Mouse (Mus musculus): ENCODE measurements at regions not wholly inside any gene's neighbourhood (a gene's known extent, or its start where the extent isn't known, plus 50 kb on each side); places are given as distances from the start of the nearest gene placed in this dataset.

DNA sequence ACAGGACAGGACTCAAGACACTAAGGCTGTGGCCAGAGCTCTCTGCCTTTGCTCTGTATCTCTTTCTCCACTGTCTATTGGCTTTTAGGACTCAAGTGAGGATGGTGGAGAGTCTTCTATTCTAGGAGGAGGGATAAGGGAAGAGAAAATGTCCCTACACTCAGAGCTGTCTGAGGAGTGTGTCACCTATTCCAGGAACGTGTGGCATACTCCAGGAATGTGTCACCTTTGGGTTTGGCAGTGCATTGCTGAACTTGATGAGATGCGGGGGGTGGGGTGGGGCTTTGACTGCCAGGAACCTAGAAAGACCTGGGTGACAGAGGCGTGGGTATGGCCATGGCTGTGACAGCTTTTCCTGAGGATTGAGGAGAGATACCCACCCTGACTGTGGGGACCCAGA is 237.1 kb upstream of the Dio3 start:
- no peaks in the 10 kb centered on the region for H3K4me1 ChIP-seq (ENCODE audit: control insufficient read depth, insufficient read depth, low read length)
- H3K9me3 ChIP-seq (ENCODE audit: control insufficient read depth, low read length): no peaks in the 10 kb centered on the region
- no peak overlapping the region for H3K9ac ChIP-seq (ENCODE audit: low read depth, low read length)
- H3K36me3 ChIP-seq (ENCODE audit: control insufficient read depth, insufficient read depth, low read length): no peaks in the 10 kb centered on the region
- DNase-seq (ENCODE audit: low spot score) (no peak), ATAC-seq (ENCODE audit: low read depth) (no peak)
- H3K4me3 ChIP-seq (ENCODE audit: low read depth, low read length): no peak overlapping the region
- no peak overlapping the region for H3K27ac ChIP-seq (replicated peaks; ENCODE audit: low read depth, low read length)
- no peak overlapping the region for H3K4me2 ChIP-seq (ENCODE audit: low read depth, low read length)
- 66% methylated on average over 3 of the region's 3 CpGs for WGBS
- no peaks in the 10 kb centered on the region for H3K27me3 ChIP-seq (replicated peaks; ENCODE audit: control insufficient read depth, insufficient read depth, low read length)

DNA sequence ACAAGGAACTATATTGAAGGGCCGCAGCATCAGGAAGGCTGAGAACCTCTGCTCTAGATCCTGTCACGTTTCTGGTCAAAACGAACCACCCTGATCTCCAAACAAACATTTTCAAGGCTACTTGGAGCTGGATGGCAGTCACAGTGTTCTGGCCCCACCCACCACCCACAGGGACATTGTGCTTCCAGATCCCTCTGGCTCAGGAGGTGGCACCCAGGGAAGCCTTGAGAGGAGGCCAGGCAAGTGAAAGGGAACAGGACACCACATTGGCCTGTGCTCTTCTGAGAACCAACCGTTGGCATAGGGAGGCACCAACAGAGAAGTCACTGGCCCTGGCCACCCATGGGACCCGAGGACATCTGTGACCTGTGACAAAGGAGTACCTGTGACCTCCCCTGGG is 234.6 kb upstream of the Dio3 start:
- DNase-seq (ENCODE audit: low spot score): no peak
- H3K4me3 ChIP-seq (ENCODE audit: low read depth, low read length): no peak overlapping the region
- H3K4me2 ChIP-seq (ENCODE audit: low read depth, low read length): no peak overlapping the region
- H3K27me3 ChIP-seq (replicated peaks; ENCODE audit: control insufficient read depth, insufficient read depth, low read length): no peaks in the 10 kb centered on the region
- ATAC-seq (ENCODE audit: low read depth): no peak
- H3K9ac ChIP-seq (ENCODE audit: low read depth, low read length): no peak overlapping the region
- no peaks in the 10 kb centered on the region for H3K9me3 ChIP-seq (ENCODE audit: control insufficient read depth, low read length)
- H3K4me1 ChIP-seq (ENCODE audit: control insufficient read depth, insufficient read depth, low read length): no peaks in the 10 kb centered on the region
- H3K27ac ChIP-seq (replicated peaks; ENCODE audit: low read depth, low read length): no peak overlapping the region
- 73% methylated on average over 5 of the region's 5 CpGs for WGBS
- H3K36me3 ChIP-seq (ENCODE audit: control insufficient read depth, insufficient read depth, low read length): no peaks in the 10 kb centered on the region

- H3K4me1 ChIP-seq (ENCODE audit: control insufficient read depth, insufficient read depth, low read length): no peaks in the 10 kb centered on the region
- no peak for ATAC-seq (ENCODE audit: low read depth)
- whole genome bisulfite sequencing: 89% methylated on average over 5 of the region's 5 CpGs
Measured at GRCm38 (mm10) chr12:110044721-110045120, 234.1 kb upstream of the Dio3 start.

DNA sequence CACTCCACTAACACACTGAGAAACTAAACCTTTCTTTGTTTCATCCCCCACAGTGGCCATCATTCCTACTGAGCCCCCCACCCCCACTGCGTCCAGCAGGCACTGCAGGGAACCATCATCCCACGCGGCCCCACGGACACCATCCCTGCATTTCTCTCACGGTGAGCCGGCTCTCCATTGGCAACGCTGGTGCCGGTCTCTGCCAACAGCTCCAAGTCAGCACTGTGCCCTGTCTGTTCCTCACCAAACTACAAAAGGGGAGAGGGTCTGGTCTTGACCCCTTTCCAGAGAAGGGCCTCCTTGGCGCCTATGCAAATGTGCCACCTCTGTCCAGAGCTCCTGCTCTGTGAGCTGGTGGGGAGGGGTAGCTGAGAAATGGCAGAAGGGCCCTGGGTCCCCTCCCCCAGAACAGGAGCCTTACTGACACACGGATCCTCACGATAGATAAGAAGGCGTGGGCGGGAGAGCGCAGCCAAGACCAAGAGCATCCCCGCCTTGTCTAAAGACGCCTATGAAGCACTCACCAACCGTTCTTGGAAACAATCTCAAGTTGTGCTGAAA is 233.0 kb upstream of the Dio3 start:
- 77% methylated on average over 17 of the region's 17 CpGs for WGBS
- no peaks in the 10 kb centered on the region for H3K4me1 ChIP-seq (ENCODE audit: control insufficient read depth, insufficient read depth, low read length)
- ATAC-seq (ENCODE audit: low read depth) (peak; percentile 26; the same call in 1 of the 2 replicates), DNase-seq (ENCODE audit: low spot score) (no peak)
- H3K27me3 ChIP-seq (replicated peaks; ENCODE audit: control insufficient read depth, insufficient read depth, low read length): no peaks in the 10 kb centered on the region
- H3K4me3 ChIP-seq (ENCODE audit: low read depth, low read length): no peak overlapping the region
- no peak overlapping the region for H3K9ac ChIP-seq (ENCODE audit: low read depth, low read length)
- no peak overlapping the region for H3K4me2 ChIP-seq (ENCODE audit: low read depth, low read length)
- no peaks in the 10 kb centered on the region for H3K36me3 ChIP-seq (ENCODE audit: control insufficient read depth, insufficient read depth, low read length)
- no peak overlapping the region for H3K27ac ChIP-seq (replicated peaks; ENCODE audit: low read depth, low read length)
- H3K9me3 ChIP-seq (ENCODE audit: control insufficient read depth, low read length): no peaks in the 10 kb centered on the region

More at GRCm38 (mm10) chr12:110044721-110045120, 234.1 kb upstream of the Dio3 start:
- Histone ChIP-seq H3K36me3 (ENCODE audit: control insufficient read depth, insufficient read depth, low read length) (no peaks in the 10 kb centered on the region), H3K9me3 (ENCODE audit: control insufficient read depth, low read length) (no peaks in the 10 kb centered on the region), H3K27me3 (replicated peaks; ENCODE audit: control insufficient read depth, insufficient read depth, low read length) (no peaks in the 10 kb centered on the region), H3K27ac (replicated peaks; ENCODE audit: low read depth, low read length) (no peak overlapping the region), H3K9ac (ENCODE audit: low read depth, low read length) (no peak overlapping the region), H3K4me2 (ENCODE audit: low read depth, low read length) (no peak overlapping the region), H3K4me3 (ENCODE audit: low read depth, low read length) (no peak overlapping the region)
- no peak for DNase-seq (ENCODE audit: low spot score)

DNA sequence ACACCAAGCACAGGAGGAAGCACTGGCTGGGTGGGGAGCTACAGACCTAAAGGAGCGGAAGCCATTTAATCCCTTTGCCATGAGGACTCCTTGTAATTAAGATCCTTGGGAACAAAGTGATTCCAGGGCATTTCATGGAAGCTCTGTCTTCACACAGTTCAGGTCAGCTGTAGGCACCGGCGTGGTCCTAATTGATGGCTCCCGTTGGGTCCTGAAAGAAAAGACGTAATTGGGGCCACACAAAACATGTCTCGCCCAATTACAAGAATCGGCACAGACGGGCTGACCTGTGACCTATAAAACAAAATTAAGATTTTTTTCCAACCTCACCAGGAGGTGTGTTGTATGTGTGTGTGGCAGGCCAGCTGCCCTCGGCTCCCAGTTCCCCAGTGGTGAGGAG is 232.3 kb upstream of the Dio3 start:
- peak; percentile 50 for DNase-seq (ENCODE audit: low spot score)
- no peak overlapping the region for H3K27ac ChIP-seq (replicated peaks; ENCODE audit: low read depth, low read length)
- no peaks in the 10 kb centered on the region for H3K4me1 ChIP-seq (ENCODE audit: control insufficient read depth, insufficient read depth, low read length)
- H3K36me3 ChIP-seq (ENCODE audit: control insufficient read depth, insufficient read depth, low read length): no peaks in the 10 kb centered on the region
- no peak overlapping the region for H3K4me2 ChIP-seq (ENCODE audit: low read depth, low read length)
- ATAC-seq (ENCODE audit: low read depth): peak; percentile 68; the same call in 1 of the 2 replicates
- H3K27me3 ChIP-seq (replicated peaks; ENCODE audit: control insufficient read depth, insufficient read depth, low read length): no peaks in the 10 kb centered on the region
- H3K9me3 ChIP-seq (ENCODE audit: control insufficient read depth, low read length): no peaks in the 10 kb centered on the region
- no peak overlapping the region for H3K4me3 ChIP-seq (ENCODE audit: low read depth, low read length)
- H3K9ac ChIP-seq (ENCODE audit: low read depth, low read length): no peak overlapping the region
- WGBS: 65% methylated on average over 9 of the region's 9 CpGs

DNA sequence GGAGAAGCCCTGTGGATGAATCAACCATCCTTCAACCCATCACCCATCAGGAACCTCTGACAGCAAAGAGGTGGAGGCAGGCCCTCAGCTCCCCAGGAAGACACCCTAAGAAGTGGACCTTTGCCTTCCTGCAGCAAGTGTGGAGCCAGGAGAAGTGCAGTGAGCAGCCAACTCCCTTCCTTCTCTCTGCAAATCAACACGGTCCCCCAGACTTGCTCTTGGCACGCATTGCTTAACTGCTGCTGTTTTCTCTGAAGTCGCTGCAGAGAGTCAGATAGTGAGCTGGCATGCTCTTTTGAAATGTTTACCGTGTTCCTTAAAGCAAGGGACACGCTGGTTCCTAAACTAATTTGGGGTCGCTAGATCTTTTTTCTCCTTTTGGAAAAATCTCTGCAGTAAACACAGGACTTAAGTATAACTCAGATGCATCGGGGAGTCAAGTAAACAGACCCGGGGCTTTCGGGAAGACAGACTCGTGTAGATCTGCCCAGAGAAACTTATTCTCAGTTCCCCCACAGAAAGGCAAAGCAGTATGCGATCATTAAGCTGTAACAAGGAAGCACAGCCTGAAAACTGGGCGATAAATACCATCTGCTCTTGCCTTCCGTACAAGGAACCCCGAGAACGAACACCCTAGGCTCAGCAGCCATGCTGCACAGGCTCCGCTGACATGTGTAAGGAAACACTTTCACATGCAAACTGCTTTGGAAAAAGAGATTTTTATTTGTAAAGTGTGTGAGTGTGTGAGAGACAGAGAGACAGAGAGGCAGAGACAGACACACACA is 231.2 kb upstream of the Dio3 start:
- WGBS: 65% methylated on average over 16 of the region's 16 CpGs
- H3K4me3 ChIP-seq (ENCODE audit: low read depth, low read length): no peak overlapping the region
- ATAC-seq (ENCODE audit: low read depth) (no peak), DNase-seq (ENCODE audit: low spot score) (peak; percentile 32)
- H3K9ac ChIP-seq (ENCODE audit: low read depth, low read length): no peak overlapping the region
- H3K27ac ChIP-seq (replicated peaks; ENCODE audit: low read depth, low read length): no peak overlapping the region
- H3K4me2 ChIP-seq (ENCODE audit: low read depth, low read length): no peak overlapping the region
- H3K9me3 ChIP-seq (ENCODE audit: control insufficient read depth, low read length): no peaks in the 10 kb centered on the region
- no peaks in the 10 kb centered on the region for H3K36me3 ChIP-seq (ENCODE audit: control insufficient read depth, insufficient read depth, low read length)
- no peaks in the 10 kb centered on the region for H3K4me1 ChIP-seq (ENCODE audit: control insufficient read depth, insufficient read depth, low read length)
- H3K27me3 ChIP-seq (replicated peaks; ENCODE audit: control insufficient read depth, insufficient read depth, low read length): no peaks in the 10 kb centered on the region

- H3K4me3 ChIP-seq (ENCODE audit: low read depth, low read length): no peak overlapping the region
- 80% methylated on average over 10 of the region's 10 CpGs for WGBS
- no peaks in the 10 kb centered on the region for H3K4me1 ChIP-seq (ENCODE audit: control insufficient read depth, insufficient read depth, low read length)
- ATAC-seq (ENCODE audit: low read depth): no peak
- H3K4me2 ChIP-seq (ENCODE audit: low read depth, low read length): no peak overlapping the region
- no peak overlapping the region for H3K27ac ChIP-seq (replicated peaks; ENCODE audit: low read depth, low read length)
- DNase-seq (ENCODE audit: low spot score): no peak
- no peaks in the 10 kb centered on the region for H3K36me3 ChIP-seq (ENCODE audit: control insufficient read depth, insufficient read depth, low read length)
- no peaks in the 10 kb centered on the region for H3K9me3 ChIP-seq (ENCODE audit: control insufficient read depth, low read length)
- no peak overlapping the region for H3K9ac ChIP-seq (ENCODE audit: low read depth, low read length)
- no peaks in the 10 kb centered on the region for H3K27me3 ChIP-seq (replicated peaks; ENCODE audit: control insufficient read depth, insufficient read depth, low read length)
Measured at GRCm38 (mm10) chr12:110049154-110049736, 229.6 kb upstream of the Dio3 start.

- Histone ChIP-seq H3K4me3 (ENCODE audit: low read depth, low read length) (no peak overlapping the region), H3K4me2 (ENCODE audit: low read depth, low read length) (no peak overlapping the region), H3K4me1 (ENCODE audit: control insufficient read depth, insufficient read depth, low read length) (no peaks in the 10 kb centered on the region), H3K36me3 (ENCODE audit: control insufficient read depth, insufficient read depth, low read length) (no peaks in the 10 kb centered on the region), H3K9ac (ENCODE audit: low read depth, low read length) (no peak overlapping the region), H3K9me3 (ENCODE audit: control insufficient read depth, low read length) (no peaks in the 10 kb centered on the region), H3K27ac (replicated peaks; ENCODE audit: low read depth, low read length) (no peak overlapping the region), H3K27me3 (replicated peaks; ENCODE audit: control insufficient read depth, insufficient read depth, low read length) (no peaks in the 10 kb centered on the region)
- DNase-seq (ENCODE audit: low spot score) (no peak), ATAC-seq (ENCODE audit: low read depth) (no peak)
- WGBS: 87% methylated on average over 5 of the region's 5 CpGs
Measured at GRCm38 (mm10) chr12:110059321-110059720, 219.5 kb upstream of the Dio3 start.
